Mouse (Mus musculus): ENCODE data around the gene Mphosph10. TPM values are rescaled to one million over a fixed set of nuclear protein-coding genes. Genes with fewer than 3 reads are reported as not detected.

Gene Mphosph10
- total and polyA plus RNA-seq, 2 experiments from 2014 or later, result 5.4 to 20.3 TPM

DNA sequence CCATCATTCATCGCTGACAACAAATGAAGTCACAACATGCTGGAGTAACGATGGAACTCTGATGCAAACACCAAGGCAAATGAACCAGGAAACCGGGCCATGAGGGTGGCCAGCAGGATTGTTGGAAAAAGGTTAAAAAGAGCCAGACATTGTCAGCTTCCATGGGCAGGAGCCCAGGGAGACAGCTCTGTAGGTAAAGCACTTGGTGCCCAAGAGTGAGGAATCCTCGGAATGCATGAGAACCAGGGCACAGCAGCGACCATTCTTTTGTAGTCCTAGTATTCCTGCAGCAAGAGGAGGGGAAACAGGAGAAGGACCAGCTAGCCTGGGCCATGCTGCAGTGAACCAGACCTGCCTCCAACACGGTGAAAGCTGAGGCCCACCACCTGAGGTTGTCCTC is 33.4 kb downstream of the Mphosph10 start:
- DNase-seq (ENCODE audit: low spot score) (no peak), ATAC-seq (ENCODE audit: low FRiP score) (no peak)
- WGBS, result 92% methylated on average over 6 of the region's 6 CpGs
- H3K27ac ChIP-seq (ENCODE audit: low read depth, low read length), result no peak overlapping the region
- no peak overlapping the region for H3K4me2 ChIP-seq (ENCODE audit: low read depth, low read length, poor library complexity, severe bottlenecking)
- no peaks in the 10 kb centered on the region for H3K27me3 ChIP-seq (ENCODE audit: insufficient read depth, low read length)
- H3K9ac ChIP-seq (replicated peaks; ENCODE audit: low read length, poor library complexity, severe bottlenecking), result no peak overlapping the region
- H3K4me3 ChIP-seq (ENCODE audit: low read depth, low read length), result no peak overlapping the region
- H3K9me3 ChIP-seq (ENCODE audit: low read length), result no peaks in the 10 kb centered on the region
- no peaks in the 10 kb centered on the region for H3K4me1 ChIP-seq (ENCODE audit: insufficient read depth, low read length)
- no peak for TF ChIP-seq CTCF (IDR thresholded peaks at IDR 0.05)
- H3K36me3 ChIP-seq (ENCODE audit: insufficient read depth, low read length), result peaks cover 38% of the 10 kb centered on the region

DNA sequence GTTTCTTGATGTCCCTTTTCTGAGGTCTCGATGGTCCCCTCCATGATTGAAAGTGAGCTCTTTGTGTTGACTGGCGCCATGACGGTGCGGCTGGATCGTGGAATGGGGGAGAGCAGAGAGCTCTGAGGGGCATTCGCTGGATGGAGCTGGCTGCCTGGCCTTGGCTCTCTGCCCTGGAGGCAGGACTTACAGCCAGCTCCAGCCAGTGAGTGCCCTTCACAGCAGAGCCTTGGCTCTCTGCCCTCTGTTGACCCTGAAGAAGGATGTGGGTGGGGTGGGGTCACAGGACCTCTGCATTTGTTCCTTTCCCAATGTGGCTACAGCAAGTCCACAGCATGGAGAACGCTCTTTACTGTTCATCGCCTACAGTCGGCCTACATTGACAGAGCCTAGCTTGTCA is 34.7 kb downstream of the Mphosph10 start:
- TF ChIP-seq CTCF (IDR thresholded peaks at IDR 0.05), result no peak
- peak; percentile 71 for DNase-seq (ENCODE audit: low spot score)
- WGBS, result 77% methylated on average over 9 of the region's 9 CpGs

GRCm38 (mm10) chr7:64356661-64357060 is 35.4 kb downstream of the Mphosph10 start:
- no peaks in the 10 kb centered on the region for H3K4me1 ChIP-seq (ENCODE audit: insufficient read depth, low read length)
- H3K27me3 ChIP-seq (ENCODE audit: insufficient read depth, low read length), result no peaks in the 10 kb centered on the region
- H3K36me3 ChIP-seq (ENCODE audit: insufficient read depth, low read length), result peaks cover 35% of the 10 kb centered on the region
- H3K27ac ChIP-seq (ENCODE audit: low read depth, low read length), result no peak overlapping the region
- 90% methylated on average over 5 of the region's 5 CpGs for WGBS
- no peak overlapping the region for H3K4me2 ChIP-seq (ENCODE audit: low read depth, low read length, poor library complexity, severe bottlenecking)
- H3K9me3 ChIP-seq (ENCODE audit: low read length), result no peaks in the 10 kb centered on the region
- H3K4me3 ChIP-seq (ENCODE audit: low read depth, low read length), result no peak overlapping the region
- ATAC-seq (ENCODE audit: low FRiP score) (no peak), DNase-seq (ENCODE audit: low spot score) (no peak)
- no peak overlapping the region for H3K9ac ChIP-seq (replicated peaks; ENCODE audit: low read length, poor library complexity, severe bottlenecking)
- TF ChIP-seq CTCF (IDR thresholded peaks at IDR 0.05), result no peak

More for the DNA sequence above, 34.7 kb downstream of the Mphosph10 start:
- no peaks in the 10 kb centered on the region for H3K9me3 ChIP-seq (ENCODE audit: low read length)
- no peaks in the 10 kb centered on the region for H3K27me3 ChIP-seq (ENCODE audit: insufficient read depth, low read length)
- H3K36me3 ChIP-seq (ENCODE audit: insufficient read depth, low read length), result peaks cover 39% of the 10 kb centered on the region
- no peak overlapping the region for H3K27ac ChIP-seq (ENCODE audit: low read depth, low read length)
- H3K4me1 ChIP-seq (ENCODE audit: insufficient read depth, low read length), result no peaks in the 10 kb centered on the region
- H3K9ac ChIP-seq (replicated peaks; ENCODE audit: low read length, poor library complexity, severe bottlenecking), result no peak overlapping the region
- peak; percentile 53; the same call in 1 of the 2 replicates for ATAC-seq (ENCODE audit: low FRiP score)
- no peak overlapping the region for H3K4me3 ChIP-seq (ENCODE audit: low read depth, low read length)
- H3K4me2 ChIP-seq (ENCODE audit: low read depth, low read length, poor library complexity, severe bottlenecking), result no peak overlapping the region

GRCm38 (mm10) chr7:64354206-64354605 is 37.9 kb downstream of the Mphosph10 start:
- 29% methylated on average over 14 of the region's 14 CpGs for WGBS
- H3K4me2 ChIP-seq (ENCODE audit: low read depth, low read length, poor library complexity, severe bottlenecking), result no peak overlapping the region
- DNase-seq (ENCODE audit: low spot score), result no peak

GRCm38 (mm10) chr7:64351087-64351486 is 41.0 kb downstream of the Mphosph10 start:
- no peaks in the 10 kb centered on the region for H3K9me3 ChIP-seq (ENCODE audit: low read length)
- no peaks in the 10 kb centered on the region for H3K27me3 ChIP-seq (ENCODE audit: insufficient read depth, low read length)
- TF ChIP-seq CTCF (IDR thresholded peaks at IDR 0.05), result no peak
- DNase-seq (ENCODE audit: low spot score) (peak; percentile 83), ATAC-seq (ENCODE audit: low FRiP score) (peak; percentile 78)
- H3K27ac ChIP-seq (ENCODE audit: low read depth, low read length), result peak overlapping the region; percentile 68
- H3K36me3 ChIP-seq (ENCODE audit: insufficient read depth, low read length), result peaks cover 20% of the 10 kb centered on the region; the same call in 1 of the 2 replicates
- no peak overlapping the region for H3K4me3 ChIP-seq (ENCODE audit: low read depth, low read length)
- no peak overlapping the region for H3K9ac ChIP-seq (replicated peaks; ENCODE audit: low read length, poor library complexity, severe bottlenecking)
- 58% methylated on average over 4 of the region's 4 CpGs for WGBS
- H3K4me2 ChIP-seq (ENCODE audit: low read depth, low read length, poor library complexity, severe bottlenecking), result no peak overlapping the region
- H3K4me1 ChIP-seq (ENCODE audit: insufficient read depth, low read length), result no peaks in the 10 kb centered on the region

More at GRCm38 (mm10) chr7:64354206-64354605, 37.9 kb downstream of the Mphosph10 start:
- no peak for TF ChIP-seq CTCF (IDR thresholded peaks at IDR 0.05)
- Histone ChIP-seq H3K27me3 (ENCODE audit: insufficient read depth, low read length) (no peaks in the 10 kb centered on the region), H3K4me1 (ENCODE audit: insufficient read depth, low read length) (no peaks in the 10 kb centered on the region), H3K36me3 (ENCODE audit: insufficient read depth, low read length) (peaks cover 28% of the 10 kb centered on the region), H3K9me3 (ENCODE audit: low read length) (no peaks in the 10 kb centered on the region), H3K4me3 (ENCODE audit: low read depth, low read length) (no peak overlapping the region), H3K9ac (replicated peaks; ENCODE audit: low read length, poor library complexity, severe bottlenecking) (no peak overlapping the region), H3K27ac (ENCODE audit: low read depth, low read length) (no peak overlapping the region)
- ATAC-seq (ENCODE audit: low FRiP score), result no peak

DNA sequence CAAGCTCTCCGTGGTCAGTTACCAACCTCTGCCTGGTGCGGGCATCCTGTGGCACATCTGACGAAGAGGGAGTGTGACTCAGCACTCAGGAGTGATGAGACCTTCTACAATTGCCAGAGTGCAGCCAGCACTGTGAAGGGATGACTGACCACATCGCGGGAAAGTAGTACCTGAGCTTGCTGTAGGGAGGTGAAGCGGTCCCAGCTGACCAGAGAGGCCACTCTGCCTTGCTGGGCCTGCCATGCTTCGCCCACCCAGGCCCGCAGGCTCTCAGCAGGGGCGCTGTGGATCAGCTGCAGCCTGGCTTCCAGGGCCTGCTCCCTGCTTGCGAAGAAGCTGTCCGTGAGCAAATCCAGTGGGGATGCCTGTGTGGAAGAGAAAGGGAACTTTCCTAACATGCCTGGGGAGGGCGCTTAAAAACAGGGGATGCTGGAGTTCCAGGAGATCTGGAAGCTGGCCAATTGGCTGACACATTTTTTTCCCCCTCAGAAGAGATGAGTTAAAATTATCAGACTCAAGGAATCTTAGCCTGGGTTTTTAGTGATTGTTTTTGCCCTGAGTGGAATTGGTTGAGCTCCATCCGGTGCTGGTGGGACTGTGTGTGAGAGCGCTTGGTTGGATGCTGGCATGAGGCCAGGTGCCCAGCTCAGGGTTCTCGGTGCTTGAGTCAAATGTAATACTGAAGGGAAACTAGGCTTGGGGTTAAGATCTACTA is 42.8 kb downstream of the Mphosph10 start:
- H3K9ac ChIP-seq (replicated peaks; ENCODE audit: low read length, poor library complexity, severe bottlenecking), result no peak overlapping the region; the same call in 1 of the 2 replicates
- no peaks in the 10 kb centered on the region for H3K4me1 ChIP-seq (ENCODE audit: insufficient read depth, low read length)
- H3K4me3 ChIP-seq (ENCODE audit: low read depth, low read length), result no peak overlapping the region
- ATAC-seq (ENCODE audit: low FRiP score) (no peak), DNase-seq (ENCODE audit: low spot score) (peak; percentile 46)
- no peak overlapping the region for H3K4me2 ChIP-seq (ENCODE audit: low read depth, low read length, poor library complexity, severe bottlenecking)
- no peak overlapping the region for H3K27ac ChIP-seq (ENCODE audit: low read depth, low read length)
- H3K9me3 ChIP-seq (ENCODE audit: low read length), result no peaks in the 10 kb centered on the region
- H3K36me3 ChIP-seq (ENCODE audit: insufficient read depth, low read length), result peaks cover 22% of the 10 kb centered on the region; the same call in 1 of the 2 replicates
- TF ChIP-seq CTCF (IDR thresholded peaks at IDR 0.05), result 0 out of 2 replicates have a peak, but pooled peaks have one; percentile 12
- H3K27me3 ChIP-seq (ENCODE audit: insufficient read depth, low read length), result no peaks in the 10 kb centered on the region
- 76% methylated on average over 15 of the region's 15 CpGs for WGBS

Data from midbrain, postnatal 0 days (tissue).